Mouse (Mus musculus) hindbrain, embryonic 15.5 days (tissue): Measurements from ENCODE around the gene Kcnma1. TPM values are rescaled to one million over a fixed set of nuclear protein-coding genes. Genes with fewer than 3 reads are reported as not detected.

Experiments
- ATAC-seq: fragments of 200-750 bp; cut with Nextera tagmentation; 2 replicates; pipeline ENCODE4 v1.8.0; 2017; ENCODE audit warnings: low read depth, moderate number of reproducible peaks, moderate TSS enrichment; ENCODE audit not compliant: low FRiP score
- H3K27ac ChIP-seq: fragments of 300-500 bp; sonication (generic); replicated peaks from 2 replicates; pipeline ENCODE4 v1.5.1; 2015; ENCODE audit warnings: mild to moderate bottlenecking, inconsistent platforms
- H3K27me3 ChIP-seq: fragments of 300-500 bp; sonication (generic); 2 replicates; pipeline ENCODE4 v1.6.1; 2015; ENCODE audit warnings: control low read depth, inconsistent platforms
- H3K36me3 ChIP-seq: fragments of 300-500 bp; sonication (generic); 2 replicates; pipeline ENCODE4 v1.6.1; 2015; ENCODE audit warnings: control low read depth, inconsistent platforms
- H3K4me1 ChIP-seq: fragments of 300-500 bp; sonication (generic); replicated peaks from 2 replicates; pipeline ENCODE4 v1.6.1; 2015; ENCODE audit warnings: control low read depth, inconsistent platforms
- H3K4me2 ChIP-seq: fragments of 300-500 bp; sonication (generic); 2 replicates; pipeline ENCODE4 v1.6.1; 2015; ENCODE audit warnings: moderate library complexity, mild to moderate bottlenecking, inconsistent platforms
- H3K4me3 ChIP-seq: fragments of 300-500 bp; sonication (generic); 2 replicates; pipeline ENCODE4 v1.5.1; 2015; ENCODE audit warnings: mild to moderate bottlenecking, inconsistent platforms
- H3K9ac ChIP-seq: fragments of 300-500 bp; sonication (generic); 2 replicates; pipeline ENCODE4 v1.6.1; 2015; ENCODE audit warnings: inconsistent platforms
- H3K9me3 ChIP-seq: fragments of 300-500 bp; sonication (generic); 2 replicates; pipeline ENCODE4 v1.6.1; 2016; ENCODE audit warnings: control low read depth, inconsistent platforms
- WGBS: fragments of 180-500 bp; shearing (Covaris S2); methylation state at CpG from one replicate; pipeline ENCODE4 v1.1.7; 2015; 5-methylcytosine and 5-hydroxymethylcytosine counted together
- polyA plus RNA-seq: library from polyadenylated mRNA; unstranded; fragments of >200 nt; fragmentation: Nextera tagmentation; extraction: Ambion mirVana; gene quantifications from 2 replicates; pipeline ENCODE4 v1.2.1, GENCODE M21; 2015

The Kcnma1 gene
- polyA plus RNA-seq, 1 experiment from 2014 or later, result 16.6 TPM

DNA sequence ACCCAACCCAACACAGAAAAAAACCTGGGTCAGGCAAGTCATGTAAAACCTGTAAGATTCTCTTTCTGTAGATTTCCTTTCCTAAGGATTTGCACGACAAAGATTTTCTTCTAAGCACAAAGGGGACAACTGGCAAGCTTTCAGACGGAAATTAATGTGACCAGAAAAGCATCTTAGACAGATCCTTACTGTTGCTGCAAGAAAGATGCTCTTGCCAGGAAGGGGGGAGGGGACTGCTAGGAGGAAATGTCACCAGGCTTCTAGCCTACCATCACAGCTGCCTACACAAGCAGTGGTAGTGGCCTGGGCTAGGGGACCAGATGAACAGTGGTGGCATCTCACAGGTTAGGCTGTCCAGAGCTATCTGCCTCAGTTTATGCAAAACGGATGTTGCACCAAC, 308.6 kb downstream of the Kcnma1 start:
- H3K27me3 ChIP-seq, result no peaks in the 10 kb centered on the region
- peaks cover 8% of the 10 kb centered on the region for H3K4me1 ChIP-seq
- no peak overlapping the region for H3K4me2 ChIP-seq
- H3K9me3 ChIP-seq, result no peaks in the 10 kb centered on the region
- no peak overlapping the region for H3K27ac ChIP-seq
- WGBS, result 51% methylated on average over 3 of the region's 3 CpGs
- H3K4me3 ChIP-seq, result no peak overlapping the region
- H3K36me3 ChIP-seq, result no peaks in the 10 kb centered on the region
- no peak for ATAC-seq
- H3K9ac ChIP-seq, result no peak overlapping the region

DNA sequence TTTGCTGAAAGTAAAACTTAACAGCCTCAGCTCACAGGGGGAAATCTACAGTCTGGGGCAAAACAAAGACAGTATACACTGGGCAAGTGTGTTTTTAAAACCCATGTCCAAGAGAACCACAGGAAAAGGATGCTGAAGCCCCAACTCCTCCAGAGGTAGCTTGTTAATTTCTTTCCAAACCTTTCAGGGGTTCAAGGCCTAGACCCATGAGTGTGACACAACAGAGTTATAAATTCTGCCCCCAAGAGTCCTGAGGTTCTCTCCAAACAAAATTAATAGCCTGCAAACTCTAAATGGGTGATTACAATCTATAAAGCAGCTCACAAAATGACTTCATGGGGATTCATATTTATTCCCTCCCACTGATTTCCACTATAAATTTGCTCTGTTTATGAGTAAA, 310.0 kb downstream of the Kcnma1 start:
- H3K4me2 ChIP-seq, result no peak overlapping the region
- H3K9ac ChIP-seq, result no peak overlapping the region
- H3K27me3 ChIP-seq, result no peaks in the 10 kb centered on the region
- no peaks in the 10 kb centered on the region for H3K9me3 ChIP-seq
- H3K36me3 ChIP-seq, result no peaks in the 10 kb centered on the region
- H3K4me1 ChIP-seq, result peaks cover 7% of the 10 kb centered on the region
- H3K4me3 ChIP-seq, result no peak overlapping the region
- no peak overlapping the region for H3K27ac ChIP-seq
- ATAC-seq, result no peak

GRCm38 (mm10) chr14:23696341-23696740, 317.9 kb downstream of the Kcnma1 start:
- 86% methylated on average over 3 of the region's 3 CpGs for WGBS
- H3K36me3 ChIP-seq, result no peaks in the 10 kb centered on the region
- no peak overlapping the region for H3K4me2 ChIP-seq
- no peak for ATAC-seq
- no peak overlapping the region for H3K4me3 ChIP-seq
- no peaks in the 10 kb centered on the region for H3K9me3 ChIP-seq
- H3K4me1 ChIP-seq, result 0 out of 2 replicates have a peak, but pooled peaks cover 2% of the 10 kb centered on the region
- no peak overlapping the region for H3K27ac ChIP-seq
- no peak overlapping the region for H3K9ac ChIP-seq
- H3K27me3 ChIP-seq, result no peaks in the 10 kb centered on the region

- H3K4me1 ChIP-seq, result 0 out of 2 replicates have a peak, but pooled peaks cover 2% of the 10 kb centered on the region
- no peak for ATAC-seq
- no peak overlapping the region for H3K4me3 ChIP-seq
- no peaks in the 10 kb centered on the region for H3K36me3 ChIP-seq
- H3K27ac ChIP-seq, result no peak overlapping the region
- H3K9ac ChIP-seq, result no peak overlapping the region
- WGBS, result 61% methylated on average over 5 of the region's 5 CpGs
- no peaks in the 10 kb centered on the region for H3K9me3 ChIP-seq
- H3K27me3 ChIP-seq, result no peaks in the 10 kb centered on the region
- H3K4me2 ChIP-seq, result no peak overlapping the region
These were observed 324.6 kb downstream of the Kcnma1 start for GRCm38 (mm10) chr14:23689681-23690080.

GRCm38 (mm10) chr14:23688513-23688912, 325.8 kb downstream of the Kcnma1 start:
- H3K36me3 ChIP-seq, result no peaks in the 10 kb centered on the region
- no peaks in the 10 kb centered on the region for H3K27me3 ChIP-seq
- WGBS, result 75% methylated on average over 3 of the region's 3 CpGs
- no peaks in the 10 kb centered on the region for H3K4me1 ChIP-seq
- H3K9ac ChIP-seq, result no peak overlapping the region
- H3K4me3 ChIP-seq, result no peak overlapping the region
- no peak overlapping the region for H3K27ac ChIP-seq
- H3K9me3 ChIP-seq, result no peaks in the 10 kb centered on the region
- no peak overlapping the region for H3K4me2 ChIP-seq
- ATAC-seq, result no peak

GRCm38 (mm10) chr14:23684463-23685066, 329.7 kb downstream of the Kcnma1 start:
- Histone ChIP-seq H3K9ac (no peak overlapping the region), H3K27me3 (no peaks in the 10 kb centered on the region), H3K4me2 (no peak overlapping the region), H3K9me3 (no peaks in the 10 kb centered on the region), H3K4me3 (no peak overlapping the region), H3K36me3 (no peaks in the 10 kb centered on the region), H3K4me1 (no peaks in the 10 kb centered on the region), H3K27ac (no peak overlapping the region)
- no peak for ATAC-seq
- WGBS, result 54% methylated on average over 3 of the region's 3 CpGs

- Histone ChIP-seq H3K9me3 (no peaks in the 10 kb centered on the region), H3K36me3 (no peaks in the 10 kb centered on the region), H3K27ac (no peak overlapping the region), H3K27me3 (no peaks in the 10 kb centered on the region), H3K9ac (no peak overlapping the region), H3K4me2 (no peak overlapping the region), H3K4me1 (no peaks in the 10 kb centered on the region), H3K4me3 (no peak overlapping the region)
- 89% methylated on average over 4 of the region's 4 CpGs for WGBS
- ATAC-seq, result no peak
These were observed 331.5 kb downstream of the Kcnma1 start for GRCm38 (mm10) chr14:23682758-23683157.

- WGBS, result 62% methylated on average over 2 of the region's 2 CpGs
- H3K36me3 ChIP-seq, result no peaks in the 10 kb centered on the region
- no peak overlapping the region for H3K9ac ChIP-seq
- no peaks in the 10 kb centered on the region for H3K9me3 ChIP-seq
- H3K4me2 ChIP-seq, result no peak overlapping the region
- H3K4me3 ChIP-seq, result no peak overlapping the region
- ATAC-seq, result no peak
- H3K27ac ChIP-seq, result no peak overlapping the region
- H3K4me1 ChIP-seq, result no peaks in the 10 kb centered on the region
- no peaks in the 10 kb centered on the region for H3K27me3 ChIP-seq
These were observed 334.9 kb downstream of the Kcnma1 start for GRCm38 (mm10) chr14:23679378-23679777.

GRCm38 (mm10) chr14:23666420-23666819, 347.9 kb downstream of the Kcnma1 start:
- no peak overlapping the region for H3K4me3 ChIP-seq
- ATAC-seq, result no peak

DNA sequence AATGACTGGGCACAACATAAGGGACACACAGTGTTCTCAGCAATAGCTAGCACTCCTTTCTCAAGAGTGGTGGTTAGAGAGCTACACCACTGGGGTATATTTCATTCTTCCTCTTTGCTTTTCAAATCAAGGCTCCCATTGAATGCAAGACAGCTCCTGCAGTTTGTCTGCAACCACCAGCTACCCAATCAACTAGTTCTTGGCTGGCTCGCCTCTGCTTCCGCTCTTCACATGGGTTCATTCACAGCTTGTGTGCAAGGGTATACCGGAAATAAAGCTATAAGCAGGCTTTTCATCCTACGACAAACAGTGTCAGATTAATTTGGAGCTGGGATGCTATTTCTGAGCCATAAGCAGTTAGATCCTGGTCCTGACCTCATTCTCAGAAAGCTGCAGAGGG, 362.6 kb downstream of the Kcnma1 start:
- H3K4me3 ChIP-seq, result no peak overlapping the region
- H3K36me3 ChIP-seq, result no peaks in the 10 kb centered on the region
- peaks cover 6% of the 10 kb centered on the region; the same call in 1 of the 2 replicates for H3K4me1 ChIP-seq
- no peaks in the 10 kb centered on the region for H3K27me3 ChIP-seq
- H3K27ac ChIP-seq, result no peak overlapping the region
- H3K9me3 ChIP-seq, result no peaks in the 10 kb centered on the region
- no peak overlapping the region for H3K4me2 ChIP-seq
- 54% methylated on average over 4 of the region's 4 CpGs for WGBS
- H3K9ac ChIP-seq, result no peak overlapping the region
- no peak for ATAC-seq

More at GRCm38 (mm10) chr14:23666420-23666819, 347.9 kb downstream of the Kcnma1 start:
- H3K27me3 ChIP-seq, result no peaks in the 10 kb centered on the region
- H3K9me3 ChIP-seq, result no peaks in the 10 kb centered on the region
- 94% methylated on average over 3 of the region's 3 CpGs for WGBS
- no peak overlapping the region for H3K27ac ChIP-seq
- H3K4me2 ChIP-seq, result no peak overlapping the region
- no peaks in the 10 kb centered on the region for H3K4me1 ChIP-seq
- H3K36me3 ChIP-seq, result no peaks in the 10 kb centered on the region
- H3K9ac ChIP-seq, result no peak overlapping the region

GRCm38 (mm10) chr14:23650126-23650525, 364.2 kb downstream of the Kcnma1 start:
- no peak overlapping the region for H3K4me3 ChIP-seq
- H3K4me1 ChIP-seq, result peaks cover 6% of the 10 kb centered on the region; the same call in 1 of the 2 replicates

DNA sequence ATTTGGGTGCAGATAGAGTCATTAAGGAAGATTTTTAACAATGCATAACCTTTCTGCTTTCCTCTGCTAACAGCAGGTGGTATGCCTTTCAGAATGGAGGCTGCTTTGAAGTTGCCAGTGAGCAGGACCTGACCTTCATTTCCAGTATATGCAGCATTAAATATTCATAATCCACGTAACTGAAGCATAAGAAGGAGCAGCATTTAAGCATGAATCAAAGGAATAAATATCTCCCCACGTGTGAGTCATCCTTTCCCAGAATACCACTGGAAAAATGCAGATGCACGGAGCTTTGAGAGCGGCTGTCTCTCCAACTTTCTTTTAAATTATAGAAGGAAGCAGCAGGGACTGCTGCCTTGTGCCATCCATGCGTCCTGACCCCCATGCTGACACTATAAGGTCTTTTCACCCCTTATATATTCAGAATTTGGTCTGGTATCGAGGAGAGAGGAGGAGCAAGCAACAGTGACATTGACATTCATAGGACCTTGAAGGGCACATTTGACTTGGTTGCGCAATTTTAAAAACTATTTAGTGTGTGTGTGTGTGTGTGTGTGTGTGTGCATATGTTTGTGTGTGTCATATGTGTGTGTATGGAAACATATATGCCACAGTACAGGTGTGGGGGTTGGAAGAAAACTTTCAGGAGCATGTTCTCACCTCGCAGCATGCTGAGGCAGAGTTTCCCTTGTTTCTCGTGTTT, 368.8 kb downstream of the Kcnma1 start:
- H3K9ac ChIP-seq, result no peak overlapping the region
- H3K36me3 ChIP-seq, result no peaks in the 10 kb centered on the region
- H3K27ac ChIP-seq, result 0 out of 2 replicates have a peak overlapping the region, but pooled peaks have one; percentile 20
- no peaks in the 10 kb centered on the region for H3K27me3 ChIP-seq
- 63% methylated on average over 9 of the region's 9 CpGs for WGBS
- no peaks in the 10 kb centered on the region for H3K4me1 ChIP-seq
- no peak overlapping the region for H3K4me2 ChIP-seq
- ATAC-seq, result no peak
- no peak overlapping the region for H3K4me3 ChIP-seq
- no peaks in the 10 kb centered on the region for H3K9me3 ChIP-seq

More at GRCm38 (mm10) chr14:23650126-23650525, 364.2 kb downstream of the Kcnma1 start:
- Histone ChIP-seq H3K9me3 (no peaks in the 10 kb centered on the region), H3K9ac (no peak overlapping the region), H3K36me3 (no peaks in the 10 kb centered on the region), H3K27ac (no peak overlapping the region), H3K4me2 (no peak overlapping the region), H3K27me3 (no peaks in the 10 kb centered on the region)
- no peak for ATAC-seq
- 94% methylated on average over 3 of the region's 3 CpGs for WGBS
